Mouse (Mus musculus) ES-E14 (cell line): Measurements from ENCODE around the gene Acoxl. TPM values are rescaled to one million over a fixed set of nuclear protein-coding genes. Genes with fewer than 3 reads are reported as not detected.
A peak's percentile ranks its signal among the peaks of the same experiment; 100 is the strongest.

ENCODE experiments used
- DNase-seq: peaks from one replicate; pipeline ENCODE4 v3.0.0-alpha.2; 2013; ENCODE audit warnings: low read depth, low spot score
- H3K27ac ChIP-seq: 2 replicates; pipeline ENCODE4 v1.5.1; 2012; ENCODE audit warnings: low read depth, mild to moderate bottlenecking, low read length, moderate library complexity, mixed read lengths; ENCODE audit not compliant: poor library complexity, insufficient read depth, severe bottlenecking
- H3K36me3 ChIP-seq: 2 replicates; pipeline ENCODE4 v1.6.1; 2012; ENCODE audit warnings: mild to moderate bottlenecking, low read length, moderate library complexity, mixed read lengths; ENCODE audit not compliant: control insufficient read depth, poor library complexity, insufficient read depth, severe bottlenecking
- H3K4me1 ChIP-seq, 2 experiments: fragments of 150-350 bp in 1 of 2; sonication (generic) in 1 of 2; 2 replicates each; pipeline ENCODE4 v1.6.1; 2012; ENCODE audit warnings: low read length in 2 of 2, mild to moderate bottlenecking in 1 of 2, mixed read lengths in 1 of 2; ENCODE audit not compliant: control insufficient read depth in 2 of 2, insufficient read depth in 2 of 2, poor library complexity in 1 of 2
- H3K4me3 ChIP-seq, 2 experiments: fragments of 150-350 bp in 1 of 2; sonication (generic) in 1 of 2; 2 replicates each; pipeline ENCODE4 v1.5.1; 2012; ENCODE audit warnings: low read length in 2 of 2, low read depth in 1 of 2, mild to moderate bottlenecking in 1 of 2, mixed read lengths in 1 of 2; ENCODE audit not compliant: insufficient read depth in 1 of 2, poor library complexity in 1 of 2, severe bottlenecking in 1 of 2
- H3K9ac ChIP-seq: 2 replicates; pipeline ENCODE4 v1.6.1; 2012; ENCODE audit warnings: low read depth, mild to moderate bottlenecking, low read length, mixed read lengths; ENCODE audit not compliant: poor library complexity, insufficient read depth, severe bottlenecking
- H3K9me3 ChIP-seq: fragments of 150-350 bp; sonication (generic); 2 replicates; pipeline ENCODE4 v1.6.1; 2012; ENCODE audit warnings: low read depth, mild to moderate bottlenecking, low read length; ENCODE audit not compliant: control insufficient read depth, insufficient read depth
- CHD2 ChIP-seq: IDR thresholded peaks from 2 replicates; pipeline ENCODE4 v1.6.1; 2014; ENCODE audit warnings: mild to moderate bottlenecking, low read depth, low read length, inconsistent platforms
- HCFC1 ChIP-seq: IDR thresholded peaks from 2 replicates; pipeline ENCODE4 v1.6.1; 2012; ENCODE audit warnings: low read length, inconsistent platforms, borderline replicate concordance; ENCODE audit not compliant: insufficient read depth
- MAFK ChIP-seq: IDR thresholded peaks from 2 replicates; pipeline ENCODE4 v1.6.1; 2014; ENCODE audit warnings: mild to moderate bottlenecking, low read depth, low read length, inconsistent platforms; ENCODE audit not compliant: insufficient read depth
- ZC3H11A ChIP-seq: IDR thresholded peaks from 2 replicates; pipeline ENCODE4 v1.6.1; 2012; ENCODE audit warnings: low read depth, mild to moderate bottlenecking, inconsistent platforms, low read length, borderline replicate concordance
- ZNF384 ChIP-seq: IDR thresholded peaks from 2 replicates; pipeline ENCODE4 v1.6.1; 2012; ENCODE audit warnings: low read depth, low read length, inconsistent platforms
- in situ Hi-C, 2 experiments: fragments of 600-800 bp; cut with MboI; formaldehyde crosslinking; loops; one replicate each; pipeline ENCODE4 v1.15.1; 2025; ENCODE audit warnings: low sequenced_read_pairs in 2 of 2, inconsistent platforms in 1 of 2; ENCODE audit not compliant: unreplicated experiment in 2 of 2
- total RNA-seq: library from RNA; depleted of rRNA; stranded (reverse); fragments of 300-350 nt; gene quantifications from 2 replicates; pipeline ENCODE4 v1.2.3, GENCODE M21; 2012

Acoxl gene
- total RNA-seq, 1 experiment = 0.98 TPM

DNA sequence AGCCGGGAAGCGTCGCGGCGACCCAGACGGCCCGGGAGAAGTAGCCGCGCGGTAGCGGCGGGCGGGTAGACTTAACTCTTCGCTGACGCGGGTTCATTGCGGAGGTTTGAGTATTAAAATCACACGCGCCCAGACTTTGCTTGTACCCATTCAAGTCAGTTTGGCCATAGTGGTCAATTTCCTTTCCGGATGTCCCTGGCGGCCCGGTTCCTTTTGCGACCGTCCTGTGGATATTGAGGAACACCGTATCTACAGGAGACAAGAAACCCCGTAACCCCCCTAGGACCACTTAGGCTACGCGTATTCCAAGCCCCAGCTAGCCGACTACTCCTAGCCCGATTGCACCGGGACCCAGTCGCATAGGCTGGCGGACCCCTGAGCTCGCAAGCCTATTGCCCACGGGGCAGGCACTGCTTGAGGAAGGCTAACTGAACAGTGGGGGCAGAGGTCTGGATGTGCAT lies 287.9 kb downstream of the Acoxl start:
- Histone ChIP-seq H3K27ac (no peak overlapping the region), H3K9ac (peak overlapping the region; percentile 81), H3K36me3 (peaks cover 21% of the 10 kb centered on the region), H3K4me1 (peaks cover 0 to 10% of the 10 kb centered on the region in 2 experiments; a peak in 3 of 4 replicates), H3K9me3 (no peaks in the 10 kb centered on the region), H3K4me3 (peak overlapping the region; percentile 80 to 97)
- no peak for TF ChIP-seq ZC3H11A
- no peak for TF ChIP-seq HCFC1
- no peak for TF ChIP-seq MAFK
- TF ChIP-seq CHD2 = no peak
- TF ChIP-seq ZNF384 = no peak
- DNase-seq = no peak
- in situ Hi-C loops = loop anchor here in 1 of 2 experiments (10.0 kb wide), 1 partner anchor 268 kb away; no protein-coding TSS in a partner anchor

DNA sequence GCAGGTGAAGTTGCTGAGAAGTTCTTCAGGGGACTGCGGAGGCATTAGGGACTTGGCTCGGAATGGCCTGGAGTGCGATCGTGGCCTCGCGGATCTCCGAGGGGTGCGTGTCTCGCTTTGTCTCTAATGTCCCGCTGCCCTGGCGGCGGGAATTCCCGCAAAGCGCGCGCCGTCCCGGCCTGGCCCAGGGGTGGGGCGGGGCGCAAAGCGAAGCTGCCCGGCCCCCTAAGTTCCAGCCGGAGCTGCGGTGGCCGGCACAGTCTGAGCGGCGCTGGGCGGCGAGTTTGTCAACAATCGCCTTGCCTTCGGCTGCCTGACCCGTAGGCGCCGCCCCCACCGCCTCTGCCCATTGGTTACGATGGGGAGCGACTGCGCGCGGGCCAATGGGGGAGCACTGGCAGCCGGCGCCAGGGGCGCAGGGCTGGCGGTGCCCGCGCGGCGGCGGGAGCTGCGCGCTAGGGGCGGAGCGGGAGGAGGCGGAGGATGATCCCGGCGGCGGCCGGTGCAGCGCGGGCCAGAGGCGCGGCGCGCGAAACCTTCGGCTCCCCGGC lies 288.5 kb downstream of the Acoxl start:
- in situ Hi-C loops = loop anchor here in 1 of 2 experiments (10.0 kb wide), 1 partner anchor 268 kb away; no protein-coding TSS in a partner anchor
- Histone ChIP-seq H3K9ac (peak overlapping the region; percentile 83), H3K4me1 (peaks cover 0 to 10% of the 10 kb centered on the region in 2 experiments; a peak in 3 of 4 replicates), H3K27ac (no peak overlapping the region), H3K36me3 (peaks cover 24% of the 10 kb centered on the region), H3K4me3 (peak overlapping the region; percentile 80 to 97), H3K9me3 (no peaks in the 10 kb centered on the region)
- TF ChIP-seq HCFC1 = peak; percentile 34; the same call in 1 of the 2 replicates
- TF ChIP-seq CHD2 = no peak
- peak; percentile 83 for DNase-seq

DNA sequence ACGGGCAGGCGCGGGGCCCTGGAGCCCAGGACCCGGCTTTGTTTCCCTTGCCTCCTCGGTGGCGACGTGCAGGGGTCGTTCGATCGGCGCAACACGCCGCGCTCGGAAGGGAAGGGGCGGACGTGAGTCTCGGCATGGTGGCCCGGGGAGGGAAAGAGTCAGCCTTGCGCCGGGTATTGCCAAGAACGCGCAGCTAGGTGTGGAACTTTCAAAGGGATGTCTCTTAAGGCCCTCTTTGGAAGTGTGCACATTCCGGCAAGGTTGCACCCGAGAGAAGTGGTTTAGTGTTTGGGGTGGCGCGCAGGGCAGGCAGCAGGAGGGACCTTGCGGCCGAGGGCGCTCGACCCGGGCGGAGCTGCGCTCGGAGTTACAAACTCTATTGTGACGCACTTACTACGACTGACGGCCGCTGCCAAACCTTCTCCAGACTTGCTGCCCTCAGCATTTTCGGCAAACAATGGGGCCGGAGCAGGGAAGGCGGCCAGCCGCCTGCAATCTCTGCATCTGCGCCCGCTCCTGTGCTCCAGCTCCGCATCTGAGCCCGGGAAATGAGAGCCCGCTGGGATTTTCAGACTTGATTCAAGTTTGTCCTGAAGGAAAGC lies 289.1 kb downstream of the Acoxl start:
- Histone ChIP-seq H3K4me3 (peak overlapping the region; percentile 80 to 97), H3K4me1 (peaks cover 0 to 10% of the 10 kb centered on the region in 2 experiments; a peak in 3 of 4 replicates), H3K9me3 (no peaks in the 10 kb centered on the region), H3K27ac (no peak overlapping the region), H3K36me3 (peaks cover 26% of the 10 kb centered on the region), H3K9ac (peak overlapping the region; percentile 83)
- no peak for DNase-seq
- TF ChIP-seq CHD2 = no peak
- TF ChIP-seq MAFK = peak; percentile 99
- no peak for TF ChIP-seq HCFC1
- in situ Hi-C loops = loop anchor here in 1 of 2 experiments (10.0 kb wide), 1 partner anchor 267 kb away; no protein-coding TSS in a partner anchor

DNA sequence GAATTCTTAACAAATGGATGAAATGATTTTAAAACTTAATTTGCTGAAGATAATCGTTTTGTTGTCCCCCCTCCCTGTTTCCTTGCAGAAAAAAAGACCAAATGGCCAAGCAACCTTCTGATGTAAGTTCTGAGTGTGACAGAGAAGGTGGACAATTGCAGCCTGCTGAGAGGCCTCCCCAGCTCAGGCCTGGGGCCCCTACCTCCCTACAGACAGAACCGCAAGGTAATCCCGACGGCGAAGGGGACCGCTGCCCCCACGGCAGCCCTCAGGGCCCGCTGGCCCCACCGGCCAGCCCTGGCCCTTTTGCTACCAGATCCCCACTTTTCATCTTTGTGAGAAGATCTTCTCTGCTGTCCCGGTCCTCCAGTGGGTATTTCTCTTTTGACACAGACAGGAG lies 289.9 kb downstream of the Acoxl start:
- Histone ChIP-seq H3K9me3 (no peaks in the 10 kb centered on the region), H3K36me3 (peaks cover 29% of the 10 kb centered on the region), H3K4me1 (peaks cover 0 to 8% of the 10 kb centered on the region in 2 experiments), H3K9ac (no peak overlapping the region; the same call in 1 of the 2 replicates), H3K27ac (no peak overlapping the region), H3K4me3 (peak overlapping the region in 1 of 2 experiments; percentile 97; a peak in 2 of 4 replicates)
- TF ChIP-seq CHD2 = no peak
- TF ChIP-seq ZC3H11A = no peak
- TF ChIP-seq MAFK = no peak
- DNase-seq = no peak
- in situ Hi-C loops = loop anchor here in 1 of 2 experiments (10.0 kb wide), 1 partner anchor 266 kb away; no protein-coding TSS in a partner anchor
